Mouse (Mus musculus) small intestine, adult 10 weeks (tissue): ENCODE measurements around the gene Tm7sf2. TPM values are rescaled to one million over a fixed set of nuclear protein-coding genes. Genes with fewer than 3 reads are reported as not detected.

Source experiments
- polyA plus RNA-seq: library from polyadenylated mRNA; stranded (reverse); fragments of 350-450 nt; fragmentation: Illumina TruSeq; extraction: RNeasy Lipid Tissue Mini Kit (QIAGEN cat#74804); gene quantifications from one replicate; pipeline ENCODE4 v1.2.3, GENCODE M21; 2014; ENCODE audit warnings: low replicate concordance

Gene Tm7sf2
- 0.97 TPM for polyA plus RNA-seq

GRCm38 (mm10) chr19:6067724-6068415, at the start of gene Tm7sf2:
TSS of gene Tm7sf2 (minus strand) at chr19:6068373.

GRCm38 (mm10) chr19:6105586-6105985, 37.4 kb upstream of the Tm7sf2 start, which contains the start of gene Naaladl1:
TSS of gene Naaladl1 (plus strand) at chr19:6105782.

GRCm38 (mm10) chr19:6094119-6094518, 25.9 kb upstream of the Tm7sf2 start, which contains the start of gene AC131692.1:
TSS of gene AC131692.1 (plus strand) at chr19:6094419.

GRCm38 (mm10) chr19:6084478-6085248, 16.5 kb upstream of the Tm7sf2 start, which contains the start of the genes Zfpl1 and Cdca5:
TSS of gene Zfpl1 (minus strand) at chr19:6084956.
TSS of gene Cdca5 (plus strand) at chr19:6084983.

GRCm38 (mm10) chr19:6082156-6082555, 14.0 kb upstream of the Tm7sf2 start, which contains the start of gene Gm28374:
TSS of gene Gm28374 (minus strand) at chr19:6082256.

GRCm38 (mm10) chr19:6079983-6080480, 11.9 kb upstream of the Tm7sf2 start, which contains the start of gene Tmem262:
TSS of gene Tmem262 (plus strand) at chr19:6080033.

GRCm38 (mm10) chr19:6076564-6077393, 8.6 kb upstream of the Tm7sf2 start, which contains the start of gene Vps51:
TSS of gene Vps51 (minus strand) at chr19:6077231.

GRCm38 (mm10) chr19:6061021-6061533, 7.1 kb downstream of the Tm7sf2 start, which contains the start of gene Znhit2:
TSS of gene Znhit2 (plus strand) at chr19:6061192.

GRCm38 (mm10) chr19:6057313-6058096, 10.7 kb downstream of the Tm7sf2 start, which contains the start of the genes Mrpl49 and Fau:
TSS of gene Mrpl49 (minus strand) at chr19:6057785.
TSS of gene Fau (plus strand) at chr19:6057844.

GRCm38 (mm10) chr19:6046294-6047153, 21.6 kb downstream of the Tm7sf2 start, which contains the start of gene Syvn1:
TSS of gene Syvn1 (plus strand) at chr19:6046576.

GRCm38 (mm10) chr19:6015511-6016315, 52.5 kb downstream of the Tm7sf2 start, which contains the start of gene Capn1:
TSS of gene Capn1 (minus strand) at chr19:6015897.

Other genes starting within 250 kb of the Tm7sf2 start
- 6.4 TPM for gene Frmd8, start 193.1 kb downstream of the Tm7sf2 start, polyA plus RNA-seq
- gene Slc25a45, start 190.6 kb downstream of the Tm7sf2 start, polyA plus RNA-seq = 29.7 TPM
- gene Tigd3, start 174.2 kb downstream of the Tm7sf2 start, polyA plus RNA-seq = 0.97 TPM
- 8.6 TPM for gene Dpf2, start 155.4 kb downstream of the Tm7sf2 start, polyA plus RNA-seq
- 2.5 TPM for gene Cdc42ep2, start 143.6 kb downstream of the Tm7sf2 start, polyA plus RNA-seq
- 4.1 TPM for gene Pola2, start 104.2 kb downstream of the Tm7sf2 start, polyA plus RNA-seq
- not detected for gene Slc22a20, start 82.2 kb downstream of the Tm7sf2 start, polyA plus RNA-seq
- gene Capn1, start 52.5 kb downstream of the Tm7sf2 start, polyA plus RNA-seq = 1.9 TPM
- 0.97 TPM for gene Syvn1, start 21.8 kb downstream of the Tm7sf2 start, polyA plus RNA-seq
- 21.3 TPM for gene Mrpl49, start 10.6 kb downstream of the Tm7sf2 start, polyA plus RNA-seq
- gene Fau, start 10.5 kb downstream of the Tm7sf2 start, polyA plus RNA-seq = 4.9 TPM
- gene Znhit2, start 7.2 kb downstream of the Tm7sf2 start, polyA plus RNA-seq = not detected
- gene Vps51, start 8.9 kb upstream of the Tm7sf2 start, polyA plus RNA-seq = 9.3 TPM
- gene Tmem262, start 11.7 kb upstream of the Tm7sf2 start, polyA plus RNA-seq = not detected
- gene Gm28374, start 13.9 kb upstream of the Tm7sf2 start, polyA plus RNA-seq = not detected
- not detected for gene Zfpl1, start 16.6 kb upstream of the Tm7sf2 start, polyA plus RNA-seq
- 2.1 TPM for gene Cdca5, start 16.6 kb upstream of the Tm7sf2 start, polyA plus RNA-seq
- not detected for gene AC131692.1, start 26.0 kb upstream of the Tm7sf2 start, polyA plus RNA-seq
- gene Naaladl1, start 37.4 kb upstream of the Tm7sf2 start, polyA plus RNA-seq = 3.8 TPM
- not detected for gene Sac3d1, start 50.3 kb upstream of the Tm7sf2 start, polyA plus RNA-seq
- 4.0 TPM for gene Snx15, start 59.9 kb upstream of the Tm7sf2 start, polyA plus RNA-seq
- 0.41 TPM for gene Batf2, start 72.6 kb upstream of the Tm7sf2 start, polyA plus RNA-seq
- gene Arl2, start 73.2 kb upstream of the Tm7sf2 start, polyA plus RNA-seq = 1.0 TPM
- gene Majin, start 116.0 kb upstream of the Tm7sf2 start, polyA plus RNA-seq = 0.37 TPM
- gene Gpha2, start 158.0 kb upstream of the Tm7sf2 start, polyA plus RNA-seq = not detected
- 0.30 TPM for gene Ppp2r5b, start 167.5 kb upstream of the Tm7sf2 start, polyA plus RNA-seq
- gene Atg2a, start 173.3 kb upstream of the Tm7sf2 start, polyA plus RNA-seq = 0.07 TPM
- gene Ehd1, start 208.4 kb upstream of the Tm7sf2 start, polyA plus RNA-seq = 22.8 TPM
- 4.0 TPM for gene Cdc42bpg, start 238.1 kb upstream of the Tm7sf2 start, polyA plus RNA-seq